Mouse (Mus musculus) neural tube, embryonic 14.5 days (tissue): ENCODE data around the gene Tnfrsf13c. TPM values are rescaled to one million over a fixed set of nuclear protein-coding genes. Genes with fewer than 3 reads are reported as not detected.

Source experiments
- ATAC-seq: fragments of 200-750 bp; cut with Nextera tagmentation; 2 replicates; pipeline ENCODE4 v1.8.0; 2017; ENCODE audit warnings: low read depth, mild to moderate bottlenecking, moderate TSS enrichment, moderate library complexity
- H3K27ac ChIP-seq: fragments of 300-500 bp; sonication (generic); 2 replicates; pipeline ENCODE4 v1.5.1; 2014; ENCODE audit warnings: low read depth, mild to moderate bottlenecking, control low read depth, low read length, moderate library complexity, mixed read lengths
- H3K27me3 ChIP-seq: fragments of 300-500 bp; sonication (generic); 2 replicates; pipeline ENCODE4 v1.6.1; 2014; ENCODE audit warnings: low read length; ENCODE audit not compliant: control insufficient read depth, insufficient read depth
- H3K36me3 ChIP-seq: fragments of 300-500 bp; sonication (generic); 2 replicates; pipeline ENCODE4 v1.6.1; 2014; ENCODE audit warnings: low read length, mixed read lengths; ENCODE audit not compliant: control insufficient read depth, insufficient read depth
- H3K4me1 ChIP-seq: fragments of 300-500 bp; sonication (generic); 2 replicates; pipeline ENCODE4 v1.6.1; 2014; ENCODE audit warnings: low read length; ENCODE audit not compliant: control insufficient read depth, insufficient read depth
- H3K4me2 ChIP-seq: fragments of 300-500 bp; sonication (generic); 2 replicates; pipeline ENCODE4 v1.6.1; 2014; ENCODE audit warnings: mild to moderate bottlenecking, low read depth, low read length, control low read depth
- H3K4me3 ChIP-seq: fragments of 300-500 bp; sonication (generic); 2 replicates; pipeline ENCODE4 v1.5.1; 2014; ENCODE audit warnings: low read depth, low read length, control low read depth, mixed read lengths
- H3K9ac ChIP-seq: fragments of 300-500 bp; sonication (generic); replicated peaks from 2 replicates; pipeline ENCODE4 v1.6.1; 2014; ENCODE audit warnings: low read depth, mild to moderate bottlenecking, control low read depth, low read length, mixed read lengths
- H3K9me3 ChIP-seq: fragments of 300-500 bp; sonication (generic); 2 replicates; pipeline ENCODE4 v1.6.1; 2016; ENCODE audit warnings: low read length; ENCODE audit not compliant: control insufficient read depth
- WGBS: fragments of 180-500 bp; shearing (Covaris S2); extraction: QIAGEN DNeasy Blood & Tissue Kit; methylation state at CpG from one replicate; pipeline ENCODE4 v1.1.7; 2014; 5-methylcytosine and 5-hydroxymethylcytosine counted together
- polyA plus RNA-seq: library from polyadenylated mRNA; unstranded; fragments of >200 nt; fragmentation: Nextera tagmentation; extraction: Ambion mirVana; gene quantifications from 2 replicates; pipeline ENCODE4 v1.2.1, GENCODE M21; 2014

Gene Tnfrsf13c
- polyA plus RNA-seq, 1 experiment from 2014 or later: 1.4 TPM

GRCm38 (mm10) chr15:82221104-82221860 is 2.9 kb downstream of the Tnfrsf13c start:
- H3K27me3 ChIP-seq: 0 out of 2 replicates have a peak, but pooled peaks cover 3% of the 10 kb centered on the region
- H3K27ac ChIP-seq: no peak overlapping the region
- H3K4me1 ChIP-seq: peaks cover 9% of the 10 kb centered on the region; the same call in 1 of the 2 replicates
- no peak overlapping the region for H3K9ac ChIP-seq
- no peak for ATAC-seq
- H3K4me2 ChIP-seq: no peak overlapping the region
- no peaks in the 10 kb centered on the region for H3K36me3 ChIP-seq
- H3K4me3 ChIP-seq: no peak overlapping the region
- no peaks in the 10 kb centered on the region for H3K9me3 ChIP-seq
- WGBS: 74% methylated on average over 14 of the region's 14 CpGs

- Histone ChIP-seq H3K4me2 (no peak overlapping the region), H3K36me3 (no peaks in the 10 kb centered on the region), H3K27me3 (0 out of 2 replicates have a peak, but pooled peaks cover 7% of the 10 kb centered on the region), H3K9ac (no peak overlapping the region), H3K9me3 (no peaks in the 10 kb centered on the region), H3K4me3 (no peak overlapping the region), H3K27ac (no peak overlapping the region), H3K4me1 (peaks cover 9% of the 10 kb centered on the region; the same call in 1 of the 2 replicates)
- no peak for ATAC-seq
- WGBS: 73% methylated on average over 11 of the region's 12 CpGs
Observed at GRCm38 (mm10) chr15:82220003-82220675, 4.0 kb downstream of the Tnfrsf13c start.

GRCm38 (mm10) chr15:82218778-82219666 is 5.1 kb downstream of the Tnfrsf13c start:
- no peak overlapping the region for H3K4me3 ChIP-seq
- ATAC-seq: no peak

GRCm38 (mm10) chr15:82217980-82218379 is 6.2 kb downstream of the Tnfrsf13c start:
- Histone ChIP-seq H3K27ac (no peak overlapping the region), H3K36me3 (no peaks in the 10 kb centered on the region), H3K27me3 (peaks cover 16% of the 10 kb centered on the region), H3K9ac (no peak overlapping the region), H3K4me2 (no peak overlapping the region), H3K9me3 (no peaks in the 10 kb centered on the region), H3K4me3 (no peak overlapping the region), H3K4me1 (peaks cover 4% of the 10 kb centered on the region; the same call in 1 of the 2 replicates)
- WGBS: 29% methylated on average over 9 of the region's 9 CpGs
- no peak for ATAC-seq

More at GRCm38 (mm10) chr15:82218778-82219666, 5.1 kb downstream of the Tnfrsf13c start:
- H3K36me3 ChIP-seq: no peaks in the 10 kb centered on the region
- peaks cover 6% of the 10 kb centered on the region; the same call in 1 of the 2 replicates for H3K4me1 ChIP-seq
- H3K27me3 ChIP-seq: peaks cover 7% of the 10 kb centered on the region
- H3K9me3 ChIP-seq: no peaks in the 10 kb centered on the region
- no peak overlapping the region for H3K4me2 ChIP-seq
- H3K9ac ChIP-seq: no peak overlapping the region
- whole genome bisulfite sequencing: 77% methylated on average over 26 of the region's 26 CpGs
- no peak overlapping the region for H3K27ac ChIP-seq

- Histone ChIP-seq H3K4me3 (no peak overlapping the region), H3K4me1 (peaks cover 11% of the 10 kb centered on the region), H3K9me3 (no peaks in the 10 kb centered on the region), H3K4me2 (no peak overlapping the region), H3K9ac (no peak overlapping the region), H3K36me3 (no peaks in the 10 kb centered on the region), H3K27me3 (peaks cover 26% of the 10 kb centered on the region), H3K27ac (no peak overlapping the region)
- no peak for ATAC-seq
- 18% methylated on average over 7 of the region's 7 CpGs for WGBS
Observed at GRCm38 (mm10) chr15:82217039-82217438, 7.1 kb downstream of the Tnfrsf13c start.

- H3K9me3 ChIP-seq: no peaks in the 10 kb centered on the region
- peaks cover 33% of the 10 kb centered on the region for H3K27me3 ChIP-seq
- H3K9ac ChIP-seq: no peak overlapping the region
- WGBS: 45% methylated on average over 20 of the region's 20 CpGs
- no peak overlapping the region for H3K27ac ChIP-seq
- no peak overlapping the region for H3K4me3 ChIP-seq
- H3K4me2 ChIP-seq: no peak overlapping the region
- ATAC-seq: no peak
- H3K4me1 ChIP-seq: peaks cover 17% of the 10 kb centered on the region
- H3K36me3 ChIP-seq: no peaks in the 10 kb centered on the region
Observed at GRCm38 (mm10) chr15:82216142-82216827, 7.9 kb downstream of the Tnfrsf13c start.

GRCm38 (mm10) chr15:82215332-82216046 is 8.7 kb downstream of the Tnfrsf13c start:
- Histone ChIP-seq H3K27ac (no peak overlapping the region), H3K36me3 (no peaks in the 10 kb centered on the region), H3K4me3 (no peak overlapping the region), H3K27me3 (peaks cover 39% of the 10 kb centered on the region), H3K4me1 (peaks cover 17% of the 10 kb centered on the region), H3K9ac (no peak overlapping the region), H3K4me2 (no peak overlapping the region), H3K9me3 (no peaks in the 10 kb centered on the region)
- ATAC-seq: no peak
- WGBS: 42% methylated on average over 11 of the region's 11 CpGs

- whole genome bisulfite sequencing: 8% methylated on average over 4 of the region's 4 CpGs
- Histone ChIP-seq H3K27me3 (peaks cover 57% of the 10 kb centered on the region), H3K4me2 (no peak overlapping the region), H3K36me3 (no peaks in the 10 kb centered on the region), H3K4me3 (no peak overlapping the region), H3K9ac (no peak overlapping the region), H3K4me1 (peaks cover 17% of the 10 kb centered on the region), H3K27ac (no peak overlapping the region), H3K9me3 (no peaks in the 10 kb centered on the region)
- ATAC-seq: no peak
Observed at GRCm38 (mm10) chr15:82213222-82213621, 10.9 kb downstream of the Tnfrsf13c start.
